Mouse (Mus musculus) kidney, postnatal 0 days (tissue): ENCODE measurements around the gene Ccdc184. TPM values are rescaled to one million over a fixed set of nuclear protein-coding genes. Genes with fewer than 3 reads are reported as not detected.

ENCODE experiments used
- ATAC-seq: fragments of 200-750 bp; cut with Nextera tagmentation; replicated peaks from 2 replicates; pipeline ENCODE4 v1.8.0; 2017; ENCODE audit warnings: low read depth, moderate number of reproducible peaks, moderate TSS enrichment, moderate library complexity; ENCODE audit not compliant: low FRiP score
- DNase-seq: peaks from one replicate; pipeline ENCODE4 v3.0.0-alpha.2; 2016; ENCODE audit warnings: low spot score
- H3K27ac ChIP-seq: fragments of 300-500 bp; sonication (generic); 2 replicates; pipeline ENCODE4 v1.5.1; 2014; ENCODE audit warnings: mild to moderate bottlenecking
- H3K27me3 ChIP-seq: fragments of 300-500 bp; sonication (generic); 2 replicates; pipeline ENCODE4 v1.6.1; 2014; ENCODE audit warnings: low read length, mixed read lengths; ENCODE audit not compliant: insufficient read depth
- H3K36me3 ChIP-seq: fragments of 300-500 bp; sonication (generic); 2 replicates; pipeline ENCODE4 v1.6.1; 2014; ENCODE audit warnings: low read length, mixed read lengths; ENCODE audit not compliant: insufficient read depth
- H3K4me1 ChIP-seq: fragments of 300-500 bp; sonication (generic); replicated peaks from 2 replicates; pipeline ENCODE4 v1.6.1; 2014; ENCODE audit warnings: antibody characterized with exemption, low read length, mixed read lengths; ENCODE audit not compliant: insufficient read depth
- H3K4me2 ChIP-seq: fragments of 300-500 bp; sonication (generic); 2 replicates; pipeline ENCODE4 v1.6.1; 2014; ENCODE audit warnings: mild to moderate bottlenecking, low read length, moderate library complexity, mixed read lengths
- H3K4me3 ChIP-seq: fragments of 300-500 bp; sonication (generic); replicated peaks from 2 replicates; pipeline ENCODE4 v1.5.1; 2014; ENCODE audit warnings: low read depth, low read length
- H3K9ac ChIP-seq: fragments of 300-500 bp; sonication (generic); 2 replicates; pipeline ENCODE4 v1.6.1; 2014; ENCODE audit warnings: low read depth, low read length
- H3K9me3 ChIP-seq: fragments of 300-500 bp; sonication (generic); replicated peaks from 2 replicates; pipeline ENCODE4 v1.6.1; 2016; ENCODE audit warnings: low read length, inconsistent platforms, mixed read lengths
- CTCF ChIP-seq: IDR thresholded peaks from 2 replicates; pipeline ENCODE4 v1.5.1; 2016; ENCODE audit warnings: antibody characterized with exemption, low read depth, mild to moderate bottlenecking, moderate library complexity
- WGBS: fragments of 180-500 bp; shearing (Covaris S2); extraction: QIAGEN DNeasy Blood & Tissue Kit; methylation state at CpG from one replicate; pipeline ENCODE4 v1.1.7; 2014; 5-methylcytosine and 5-hydroxymethylcytosine counted together
- polyA plus RNA-seq: library from polyadenylated mRNA; unstranded; fragments of >200 nt; fragmentation: Nextera tagmentation; extraction: Ambion mirVana; gene quantifications from 2 replicates; pipeline ENCODE4 v1.2.1, GENCODE M21; 2015

Ccdc184 gene
- polyA plus RNA-seq, 1 experiment from 2014 or later = 1.7 TPM

GRCm38 (mm10) chr15:98133471-98133870, 33.5 kb upstream of the Ccdc184 start:
- H3K36me3 ChIP-seq = peaks cover 54% of the 10 kb centered on the region
- H3K27me3 ChIP-seq = no peaks in the 10 kb centered on the region

GRCm38 (mm10) chr15:98134034-98134433, 32.9 kb upstream of the Ccdc184 start:
- Histone ChIP-seq H3K27ac (no peak overlapping the region), H3K4me1 (no peaks in the 10 kb centered on the region), H3K27me3 (no peaks in the 10 kb centered on the region), H3K9ac (no peak overlapping the region), H3K4me3 (no peak overlapping the region), H3K9me3 (no peaks in the 10 kb centered on the region), H3K36me3 (peaks cover 54% of the 10 kb centered on the region), H3K4me2 (no peak overlapping the region)
- DNase-seq (no peak), ATAC-seq (no peak)
- 87% methylated on average over 4 of the region's 4 CpGs for WGBS
- TF ChIP-seq CTCF = no peak

More at GRCm38 (mm10) chr15:98133471-98133870, 33.5 kb upstream of the Ccdc184 start:
- no peak overlapping the region for H3K9ac ChIP-seq
- no peak overlapping the region for H3K4me2 ChIP-seq
- no peaks in the 10 kb centered on the region for H3K4me1 ChIP-seq
- DNase-seq (no peak), ATAC-seq (no peak)
- WGBS = 90% methylated on average over 3 of the region's 3 CpGs
- TF ChIP-seq CTCF = no peak
- no peak overlapping the region for H3K4me3 ChIP-seq
- no peaks in the 10 kb centered on the region for H3K9me3 ChIP-seq
- no peak overlapping the region for H3K27ac ChIP-seq

GRCm38 (mm10) chr15:98134666-98135065, 32.3 kb upstream of the Ccdc184 start:
- H3K4me3 ChIP-seq = no peak overlapping the region
- no peak overlapping the region for H3K27ac ChIP-seq
- TF ChIP-seq CTCF = no peak
- no peak overlapping the region for H3K4me2 ChIP-seq
- DNase-seq = no peak
- H3K4me1 ChIP-seq = no peaks in the 10 kb centered on the region; the same call in 1 of the 2 replicates
- H3K9ac ChIP-seq = no peak overlapping the region
- ATAC-seq = no peak
- WGBS = 80% methylated on average over 3 of the region's 3 CpGs
- H3K27me3 ChIP-seq = no peaks in the 10 kb centered on the region
- H3K9me3 ChIP-seq = no peaks in the 10 kb centered on the region
- peaks cover 53% of the 10 kb centered on the region for H3K36me3 ChIP-seq

GRCm38 (mm10) chr15:98135671-98136070, 31.3 kb upstream of the Ccdc184 start:
- H3K36me3 ChIP-seq = peaks cover 52% of the 10 kb centered on the region
- no peak overlapping the region for H3K4me2 ChIP-seq
- no peaks in the 10 kb centered on the region for H3K27me3 ChIP-seq
- H3K4me3 ChIP-seq = no peak overlapping the region
- no peak overlapping the region for H3K27ac ChIP-seq
- no peak overlapping the region for H3K9ac ChIP-seq
- H3K9me3 ChIP-seq = no peaks in the 10 kb centered on the region
- WGBS = 95% methylated on average over 13 of the region's 13 CpGs
- DNase-seq (no peak), ATAC-seq (no peak)
- H3K4me1 ChIP-seq = no peaks in the 10 kb centered on the region; the same call in 1 of the 2 replicates
- TF ChIP-seq CTCF = no peak

GRCm38 (mm10) chr15:98136871-98137270, 30.1 kb upstream of the Ccdc184 start:
- no peak overlapping the region for H3K4me2 ChIP-seq
- H3K27ac ChIP-seq = no peak overlapping the region
- H3K9me3 ChIP-seq = no peaks in the 10 kb centered on the region
- 91% methylated on average over 9 of the region's 9 CpGs for WGBS
- no peak for TF ChIP-seq CTCF
- no peak for DNase-seq
- H3K4me1 ChIP-seq = no peaks in the 10 kb centered on the region; the same call in 1 of the 2 replicates
- H3K4me3 ChIP-seq = no peak overlapping the region
- H3K27me3 ChIP-seq = no peaks in the 10 kb centered on the region
- ATAC-seq = no peak
- H3K9ac ChIP-seq = no peak overlapping the region
- peaks cover 51% of the 10 kb centered on the region for H3K36me3 ChIP-seq

GRCm38 (mm10) chr15:98139763-98140162, 27.2 kb upstream of the Ccdc184 start:
- H3K9ac ChIP-seq = no peak overlapping the region
- DNase-seq (peak; percentile 34), ATAC-seq (peak; percentile 79)
- no peak overlapping the region for H3K4me3 ChIP-seq
- H3K27me3 ChIP-seq = no peaks in the 10 kb centered on the region
- no peak for TF ChIP-seq CTCF
- no peak overlapping the region for H3K4me2 ChIP-seq
- H3K36me3 ChIP-seq = peaks cover 27% of the 10 kb centered on the region
- H3K9me3 ChIP-seq = no peaks in the 10 kb centered on the region
- 44% methylated on average over 7 of the region's 7 CpGs for WGBS
- H3K27ac ChIP-seq = 0 out of 2 replicates have a peak overlapping the region, but pooled peaks have one; percentile 47
- no peaks in the 10 kb centered on the region; the same call in 1 of the 2 replicates for H3K4me1 ChIP-seq

GRCm38 (mm10) chr15:98140809-98141208, 26.1 kb upstream of the Ccdc184 start:
- DNase-seq = peak; percentile 36
- no peak overlapping the region for H3K9ac ChIP-seq
- no peak for ATAC-seq
- peaks cover 18% of the 10 kb centered on the region for H3K36me3 ChIP-seq
- no peak overlapping the region for H3K4me3 ChIP-seq
- H3K27me3 ChIP-seq = no peaks in the 10 kb centered on the region
- 52% methylated on average over 5 of the region's 5 CpGs for WGBS
- no peak for TF ChIP-seq CTCF
- H3K4me1 ChIP-seq = no peaks in the 10 kb centered on the region; the same call in 1 of the 2 replicates
- no peak overlapping the region for H3K4me2 ChIP-seq
- no peak overlapping the region for H3K27ac ChIP-seq
- H3K9me3 ChIP-seq = no peaks in the 10 kb centered on the region
